In the genomic region with DNA sequence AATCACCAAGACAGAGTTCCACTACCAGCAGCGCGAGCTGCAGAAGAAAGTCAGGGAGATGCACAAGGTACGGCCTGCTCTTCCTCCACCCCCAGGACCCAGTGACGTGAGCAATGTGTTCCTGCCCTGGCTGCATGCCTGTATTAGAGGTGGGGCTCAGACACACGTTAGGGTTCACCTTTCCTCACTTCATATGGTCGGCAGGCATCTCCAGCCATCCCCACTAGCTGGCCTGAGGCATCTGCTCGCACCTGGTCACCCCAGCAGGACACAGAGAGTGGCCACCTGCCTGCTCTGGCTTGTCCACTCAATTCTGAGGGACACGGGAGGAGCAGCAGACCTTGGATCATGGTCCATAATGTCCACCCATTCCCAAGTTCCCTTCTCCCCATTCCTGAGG, we compare ENCODE assay signal across 23 mouse cellular contexts. TPM values are rescaled to one million over a fixed set of nuclear protein-coding genes. Genes with fewer than 3 reads are reported as not detected.
DNase-seq lines count a peak whose midpoint lies in the region; ATAC-seq and TF ChIP-seq lines count a peak whose summit lies in the region.
"Had no signal": no experiment of that assay in that cellular context is flagged by ENCODE, and none has a peak within 500 bp of the region (broad histone marks: within the 10 kb centered on the region; RNA-seq: fewer than 3 reads in every experiment).

No protein-coding gene starts in this region.

- no peak overlapping the region for H3K4me2 ChIP-seq in neural tube, embryonic 15.5 days
- H3K4me2 ChIP-seq: hindbrain, embryonic 15.5 days had no signal

- H3K27ac ChIP-seq in heart, adult 2 months, result no peak overlapping the region
- H3K27ac ChIP-seq in neural tube, embryonic 15.5 days (replicated peaks), result no peak overlapping the region
- H3K27ac ChIP-seq: forebrain, embryonic 10.5 days; forebrain, embryonic 13.5 days; hindbrain, embryonic 12.5 days; hindbrain, embryonic 15.5 days had no signal

- ATAC-seq in neural tube, embryonic 15.5 days (ENCODE audit: low FRiP score), result no peak
- ATAC-seq: forebrain, embryonic 13.5 days; forebrain, embryonic 16.5 days; intestine, postnatal 0 days; Patski had no signal

- no peak for TF ChIP-seq CTCF in heart, adult 2 months (IDR thresholded peaks at IDR 0.05)

- no peaks in the 10 kb centered on the region for H3K27me3 ChIP-seq in heart, adult 2 months (ENCODE audit: control insufficient read depth, insufficient read depth, low read length)
- no peaks in the 10 kb centered on the region for H3K27me3 ChIP-seq in neural tube, embryonic 15.5 days (replicated peaks)
- H3K27me3 ChIP-seq: forebrain, embryonic 13.5 days; hindbrain, embryonic 12.5 days; hindbrain, embryonic 15.5 days had no signal

- 82% methylated on average over 8 of the region's 8 CpGs for WGBS in heart, adult 2 months
- 92% methylated on average over 8 of the region's 8 CpGs for WGBS in neural tube, embryonic 15.5 days

- no peak overlapping the region for H3K9ac ChIP-seq in heart, adult 2 months (ENCODE audit: low read depth, low read length)
- H3K9ac ChIP-seq in neural tube, embryonic 15.5 days (replicated peaks), result no peak overlapping the region
- H3K9ac ChIP-seq: hindbrain, embryonic 12.5 days; hindbrain, embryonic 15.5 days had no signal

- H3K9me3 ChIP-seq in neural tube, embryonic 15.5 days (replicated peaks), result no peaks in the 10 kb centered on the region
- H3K9me3 ChIP-seq: forebrain, embryonic 10.5 days; forebrain, embryonic 13.5 days; G1E; hindbrain, embryonic 12.5 days; hindbrain, embryonic 15.5 days had no signal

- intact Hi-C loops in heart, adult 2 months (cut with DNase I), result no loop called here
- intact Hi-C loops in gastrocnemius, postnatal 14 days (cut with DNase I; ENCODE audit: low total_unique reads), result no loop called here

- no peak for TF ChIP-seq EP300 in heart, adult 2 months (IDR thresholded peaks at IDR 0.05; ENCODE audit: insufficient read depth, low read depth, low read length)

- peak; percentile 65 for DNase-seq in cerebellum, adult 11-12 months
- no peak for DNase-seq in cerebellum, postnatal 4 days (ENCODE audit: low spot score in 2 of 2)
- peak; percentile 91 for DNase-seq in heart, adult 11 months
- DNase-seq in heart, adult 2 months, result no peak
- DNase-seq in cerebellum, adult 8-10 months, result peak; percentile 43
- DNase-seq in gastrocnemius, postnatal 14 days, result no peak
- DNase-seq: adrenal gland, postnatal 10 days; adrenal gland, postnatal 36 days; B cell, adult 2 months; gastrocnemius, adult 2 months; gastrocnemius, postnatal 25 days; kidney, adult 2 months had no signal

- no peaks in the 10 kb centered on the region for H3K36me3 ChIP-seq in heart, adult 2 months (ENCODE audit: control insufficient read depth, insufficient read depth, low read length)
- H3K36me3 ChIP-seq in neural tube, embryonic 15.5 days, result peaks cover 8% of the 10 kb centered on the region; the same call in 1 of the 2 replicates
- H3K36me3 ChIP-seq: G1E had no signal

- no peak overlapping the region for H3K4me3 ChIP-seq in heart, adult 2 months
- no peak overlapping the region for H3K4me3 ChIP-seq in neural tube, embryonic 15.5 days (replicated peaks)
- H3K4me3 ChIP-seq: forebrain, embryonic 13.5 days; gastrocnemius, adult 2 months; hindbrain, embryonic 12.5 days; hindbrain, embryonic 15.5 days had no signal

- no peak for TF ChIP-seq POLR2A in heart, adult 2 months (IDR thresholded peaks at IDR 0.05; ENCODE audit: insufficient read depth, low read depth, low read length)

- no peaks in the 10 kb centered on the region; the same call in 1 of the 2 replicates for H3K4me1 ChIP-seq in heart, adult 2 months (ENCODE audit: control insufficient read depth, insufficient read depth, low read length)
- H3K4me1 ChIP-seq in neural tube, embryonic 15.5 days, result peaks cover 4% of the 10 kb centered on the region; the same call in 1 of the 2 replicates
- H3K4me1 ChIP-seq: hindbrain, embryonic 15.5 days had no signal

- H3K79me2 ChIP-seq in heart, adult 2 months (replicated peaks; ENCODE audit: control insufficient read depth, insufficient read depth, low read length), result no peaks in the 10 kb centered on the region

RNA-seq across cellular contexts. Expression of gene Gaa, which starts 7.7 kb away (rescaled TPM):
- 100 to 1,000 TPM in 1 of 2 experiments, 10 to 100 TPM in 1; 89.3 to 102 TPM for total RNA-seq in heart, adult 2 months (2021)
- polyA plus RNA-seq in heart, adult 2 months (2012; rRNA removed), result 165 and 186 TPM in 2 replicates
- total RNA-seq in gastrocnemius, postnatal 14 days (2021), result 10 to 100 TPM; 79.1 to 81.6 TPM
- 102 and 105 TPM in 2 replicates for polyA plus RNA-seq in neural tube, embryonic 15.5 days (2015; fragmentation: Nextera tagmentation; extraction: Ambion mirVana)

RNA-seq across cellular contexts. Expression of gene Ccdc40, which starts 31.6 kb away (rescaled TPM):
- under 1 TPM in 1 of 2 experiments, not detected in 1; 0.21 TPM for total RNA-seq in heart, adult 2 months (2021)
- polyA plus RNA-seq in heart, adult 2 months (2012; rRNA removed), result 0.44 and 0.59 TPM in 2 replicates
- total RNA-seq in gastrocnemius, postnatal 14 days (2021), result not detected
- polyA plus RNA-seq in neural tube, embryonic 15.5 days (2015; fragmentation: Nextera tagmentation; extraction: Ambion mirVana), result 12.6 and 13.2 TPM in 2 replicates
- total RNA-seq: gastrocnemius, adult 2 months; heart, postnatal 25 days had no signal
- polyA plus RNA-seq: G1E had no signal

RNA-seq across cellular contexts. Expression of gene Tbc1d16, which starts 31.7 kb away (rescaled TPM):
- total RNA-seq in heart, adult 2 months (2021), result 10 to 100 TPM; 61.0 to 73.7 TPM
- 26.0 and 53.7 TPM in 2 replicates for polyA plus RNA-seq in heart, adult 2 months (2012; rRNA removed)
- total RNA-seq in gastrocnemius, postnatal 14 days (2021), result 10 to 100 TPM; 14.3 to 18.5 TPM
- 43.9 and 47.4 TPM in 2 replicates for polyA plus RNA-seq in neural tube, embryonic 15.5 days (2015; fragmentation: Nextera tagmentation; extraction: Ambion mirVana)
- polyA plus RNA-seq: G1E had no signal

RNA-seq across cellular contexts. Expression of gene Eif4a3, which starts 39.9 kb away (rescaled TPM):
- 10 to 100 TPM; 60.5 to 67.3 TPM for total RNA-seq in heart, adult 2 months (2021)
- polyA plus RNA-seq in heart, adult 2 months (2012; rRNA removed), result 59.9 and 95.2 TPM in 2 replicates
- total RNA-seq in gastrocnemius, postnatal 14 days (2021), result 10 to 100 TPM; 43.8 to 52.4 TPM
- polyA plus RNA-seq in neural tube, embryonic 15.5 days (2015; fragmentation: Nextera tagmentation; extraction: Ambion mirVana), result 241 and 279 TPM in 2 replicates

RNA-seq across cellular contexts. Expression of gene Card14, which starts 47.6 kb away (rescaled TPM):
- total RNA-seq in heart, adult 2 months (2021), result under 1 TPM in 1 of 2 experiments, not detected in 1; 0.11 TPM
- 0.12 and 0.33 TPM in 2 replicates for polyA plus RNA-seq in heart, adult 2 months (2012; rRNA removed)
- total RNA-seq in gastrocnemius, postnatal 14 days (2021), result 1 to 10 TPM in 1 of 2 experiments, under 1 TPM in 1; 0.64 to 1.3 TPM
- 0.33 and 0.69 TPM in 2 replicates for polyA plus RNA-seq in neural tube, embryonic 15.5 days (2015; fragmentation: Nextera tagmentation; extraction: Ambion mirVana)
- total RNA-seq: hematopoietic stem cell, adult 5-6 weeks had no signal
- polyA plus RNA-seq: forebrain, embryonic 10.5 days; forebrain, embryonic 13.5 days; G1E had no signal

Comparison
In these comparisons a context has a peak if more than half of its experiments do, and no peak if none do; other contexts are left out.
1. DNase-seq: peak in cerebellum, adult 11-12 months (single experiment), heart, adult 11 months (single experiment) and cerebellum, adult 8-10 months (single experiment); none in cerebellum, postnatal 4 days (0 of 2), heart, adult 2 months (0 of 2) and gastrocnemius, postnatal 14 days (single experiment).